Mouse (Mus musculus) hindbrain, postnatal 0 days (tissue): ENCODE measurements around the gene Aldh3b3. TPM values are rescaled to one million over a fixed set of nuclear protein-coding genes. Genes with fewer than 3 reads are reported as not detected.
"Not testable (repeated sequence)": the region's sequence is repeated elsewhere in the genome, so short reads cannot be mapped to it uniquely, and the experiment has no call there.

ENCODE experiments used
- ATAC-seq: fragments of 200-750 bp; cut with Nextera tagmentation; 2 replicates; pipeline ENCODE4 v1.8.0; 2017; ENCODE audit warnings: mild to moderate bottlenecking, moderate TSS enrichment, moderate library complexity
- DNase-seq: peaks from one replicate; pipeline ENCODE4 v3.0.0-alpha.2; 2015; ENCODE audit warnings: low spot score
- H3K27ac ChIP-seq: fragments of 300-500 bp; sonication (generic); 2 replicates; pipeline ENCODE4 v1.5.1; 2014; ENCODE audit warnings: mild to moderate bottlenecking
- H3K27me3 ChIP-seq: fragments of 300-500 bp; sonication (generic); 2 replicates; pipeline ENCODE4 v1.6.1; 2014; ENCODE audit warnings: low read length, mixed read lengths; ENCODE audit not compliant: insufficient read depth
- H3K36me3 ChIP-seq: fragments of 300-500 bp; sonication (generic); 2 replicates; pipeline ENCODE4 v1.6.1; 2014; ENCODE audit warnings: low read length, mixed read lengths; ENCODE audit not compliant: insufficient read depth
- H3K4me1 ChIP-seq: fragments of 300-500 bp; sonication (generic); 2 replicates; pipeline ENCODE4 v1.6.1; 2014; ENCODE audit warnings: antibody characterized with exemption, low read length, mixed read lengths; ENCODE audit not compliant: insufficient read depth
- H3K4me2 ChIP-seq: fragments of 300-500 bp; sonication (generic); 2 replicates; pipeline ENCODE4 v1.6.1; 2014; ENCODE audit warnings: low read depth, mild to moderate bottlenecking, low read length, moderate library complexity, mixed read lengths
- H3K4me3 ChIP-seq: fragments of 300-500 bp; sonication (generic); 2 replicates; pipeline ENCODE4 v1.5.1; 2014; ENCODE audit warnings: low read length
- H3K9ac ChIP-seq: fragments of 300-500 bp; sonication (generic); replicated peaks from 2 replicates; pipeline ENCODE4 v1.6.1; 2014; ENCODE audit warnings: mild to moderate bottlenecking, low read length, moderate library complexity, mixed read lengths
- H3K9me3 ChIP-seq: fragments of 300-500 bp; sonication (generic); 2 replicates; pipeline ENCODE4 v1.6.1; 2016; ENCODE audit warnings: low read length, mixed read lengths
- CTCF ChIP-seq: IDR thresholded peaks from 2 replicates; pipeline ENCODE4 v1.5.1; 2016; ENCODE audit warnings: antibody characterized with exemption, control low read depth, low read depth
- WGBS: fragments of 180-500 bp; shearing (Covaris S2); extraction: QIAGEN DNeasy Blood & Tissue Kit; methylation state at CpG from one replicate; pipeline ENCODE4 v1.1.7; 2014; 5-methylcytosine and 5-hydroxymethylcytosine counted together
- polyA plus RNA-seq: library from polyadenylated mRNA; unstranded; fragments of >200 nt; fragmentation: Nextera tagmentation; extraction: Ambion mirVana; gene quantifications from 2 replicates; pipeline ENCODE4 v1.2.1, GENCODE M21; 2015
- total RNA-seq: library from RNA; depleted of rRNA; stranded (reverse); fragments of >200 nt; gene quantifications from 2 replicates; pipeline ENCODE4 v1.2.3, GENCODE M21; 2014

Aldh3b3 gene
- total and polyA plus RNA-seq, 2 experiments from 2014 or later = not detected

DNA sequence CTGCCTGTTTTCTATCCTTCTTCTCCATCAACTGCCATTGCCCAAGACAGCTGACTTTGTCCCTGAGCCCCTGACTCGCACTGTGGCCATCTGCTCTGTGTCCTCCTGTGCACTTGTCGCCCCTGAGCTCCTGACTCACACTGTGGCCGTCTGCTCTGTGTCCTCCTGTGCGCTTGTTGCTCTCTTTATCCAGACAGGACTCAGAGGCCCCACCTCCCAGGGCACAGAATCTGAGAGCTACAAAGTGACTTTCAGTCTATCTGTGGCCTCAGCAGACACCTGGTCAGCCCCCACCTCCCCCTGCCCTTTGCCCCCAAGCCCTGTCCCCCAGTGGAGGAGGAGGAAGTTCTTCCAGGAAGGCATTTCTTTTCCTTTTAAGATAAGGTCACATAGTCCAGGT is 2.6 kb upstream of the Aldh3b3 start:
- no peak overlapping the region for H3K4me3 ChIP-seq
- no peak for TF ChIP-seq CTCF
- WGBS = 53% methylated on average over 4 of the region's 4 CpGs
- H3K9ac ChIP-seq = no peak overlapping the region
- no peak for ATAC-seq
- no peaks in the 10 kb centered on the region for H3K4me1 ChIP-seq
- H3K27me3 ChIP-seq = no peaks in the 10 kb centered on the region
- no peaks in the 10 kb centered on the region for H3K9me3 ChIP-seq
- DNase-seq = no peak
- no peak overlapping the region for H3K4me2 ChIP-seq
- no peak overlapping the region for H3K27ac ChIP-seq
- H3K36me3 ChIP-seq = no peaks in the 10 kb centered on the region

GRCm38 (mm10) chr19:3957296-3958036 is 979 bp upstream of the Aldh3b3 start:
- H3K27ac ChIP-seq, H3K9ac ChIP-seq, H3K4me3 ChIP-seq, H3K27me3 ChIP-seq, H3K4me2 ChIP-seq, H3K36me3 ChIP-seq, H3K9me3 ChIP-seq, DNase-seq, H3K4me1 ChIP-seq, ATAC-seq: not testable (repeated sequence)
- 72% methylated on average over 5 of the region's 5 CpGs for WGBS

GRCm38 (mm10) chr19:3959030-3959429 is 585 bp downstream of the Aldh3b3 start:
- H3K27ac ChIP-seq = no peak overlapping the region
- H3K9me3 ChIP-seq = no peaks in the 10 kb centered on the region
- no peaks in the 10 kb centered on the region for H3K27me3 ChIP-seq
- ATAC-seq (no peak), DNase-seq (no peak)
- H3K36me3 ChIP-seq = no peaks in the 10 kb centered on the region
- no peaks in the 10 kb centered on the region for H3K4me1 ChIP-seq
- TF ChIP-seq CTCF = no peak
- no peak overlapping the region for H3K4me2 ChIP-seq
- H3K9ac ChIP-seq = no peak overlapping the region
- no peak overlapping the region for H3K4me3 ChIP-seq

GRCm38 (mm10) chr19:3960211-3960610 is 1.8 kb downstream of the Aldh3b3 start:
- no peak overlapping the region for H3K27ac ChIP-seq
- H3K4me1 ChIP-seq = no peaks in the 10 kb centered on the region
- no peak for TF ChIP-seq CTCF
- 87% methylated on average over 5 of the region's 5 CpGs for WGBS
- no peaks in the 10 kb centered on the region for H3K9me3 ChIP-seq
- no peaks in the 10 kb centered on the region for H3K27me3 ChIP-seq
- no peak overlapping the region for H3K4me3 ChIP-seq
- no peaks in the 10 kb centered on the region for H3K36me3 ChIP-seq
- DNase-seq (no peak), ATAC-seq (no peak)
- no peak overlapping the region for H3K9ac ChIP-seq
- no peak overlapping the region for H3K4me2 ChIP-seq

DNA sequence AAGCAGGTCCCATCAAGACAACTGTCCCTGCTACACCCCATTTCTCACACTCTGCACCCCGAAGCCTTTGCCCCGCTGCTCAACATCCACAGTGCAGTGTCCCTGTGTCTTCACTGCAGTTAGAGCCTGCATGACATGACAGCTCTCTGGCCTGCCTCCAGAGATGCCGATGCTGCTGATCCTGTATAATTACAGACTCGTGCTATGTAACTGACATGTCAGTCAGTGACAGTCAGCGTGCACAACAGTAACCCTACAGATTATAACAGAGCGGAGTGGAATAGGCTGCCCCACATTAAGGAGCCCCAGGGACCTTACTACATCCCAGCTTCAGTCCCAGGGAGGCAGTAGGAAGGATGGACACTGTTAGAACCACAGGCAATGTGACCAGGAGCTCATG is 3.4 kb downstream of the Aldh3b3 start:
- not testable (repeated sequence) for H3K4me1 ChIP-seq, ATAC-seq, DNase-seq, H3K4me3 ChIP-seq, H3K9me3 ChIP-seq, H3K4me2 ChIP-seq, H3K36me3 ChIP-seq, H3K27ac ChIP-seq, H3K9ac ChIP-seq, H3K27me3 ChIP-seq
- WGBS = 62% methylated on average over 6 of the region's 6 CpGs

DNA sequence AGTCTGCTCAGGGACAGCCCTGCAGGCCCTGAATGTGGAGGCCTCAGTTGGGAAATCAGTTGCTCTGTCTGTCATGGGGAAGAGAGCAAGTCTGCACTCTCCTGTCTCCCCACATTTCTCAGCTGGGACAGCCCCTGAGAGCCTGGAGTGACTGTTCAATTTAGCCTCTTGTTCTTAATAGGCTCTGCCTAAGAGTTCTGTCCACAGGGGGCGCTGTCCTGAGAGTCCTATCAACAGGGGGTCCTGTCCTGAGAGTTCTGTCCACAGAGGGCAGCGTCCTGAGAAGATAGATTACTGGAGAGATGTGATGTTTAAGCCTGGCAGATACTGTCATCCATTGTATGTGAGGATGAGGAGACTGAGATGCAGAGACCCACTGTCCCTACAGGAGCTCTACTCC is 4.0 kb downstream of the Aldh3b3 start:
- no peak overlapping the region for H3K4me2 ChIP-seq
- 5% methylated on average over 2 of the region's 2 CpGs for WGBS
- DNase-seq = peak; percentile 11
- H3K36me3 ChIP-seq = no peaks in the 10 kb centered on the region
- TF ChIP-seq CTCF = peak; percentile 31
- H3K9me3 ChIP-seq = no peaks in the 10 kb centered on the region
- no peak overlapping the region for H3K9ac ChIP-seq
- ATAC-seq = no peak
- H3K4me1 ChIP-seq = no peaks in the 10 kb centered on the region
- no peaks in the 10 kb centered on the region for H3K27me3 ChIP-seq
- no peak overlapping the region for H3K4me3 ChIP-seq
- H3K27ac ChIP-seq = no peak overlapping the region

GRCm38 (mm10) chr19:3964030-3964429 is 5.6 kb downstream of the Aldh3b3 start:
- no peaks in the 10 kb centered on the region for H3K27me3 ChIP-seq
- no peak overlapping the region for H3K9ac ChIP-seq
- no peaks in the 10 kb centered on the region for H3K4me1 ChIP-seq
- H3K27ac ChIP-seq = no peak overlapping the region
- TF ChIP-seq CTCF = no peak
- H3K9me3 ChIP-seq = no peaks in the 10 kb centered on the region
- 71% methylated on average over 4 of the region's 4 CpGs for WGBS
- no peak overlapping the region for H3K4me2 ChIP-seq
- no peak overlapping the region for H3K4me3 ChIP-seq
- no peak for DNase-seq
- H3K36me3 ChIP-seq = no peaks in the 10 kb centered on the region
- ATAC-seq = no peak
